Mouse (Mus musculus): ENCODE results near the gene Atxn7l3.
A peak's percentile ranks its signal among the peaks of the same experiment; 100 is the strongest.

GRCm38 (mm10) chr11:102339624-102340023 lies 43.2 kb upstream of the Atxn7l3 start:
- TF ChIP-seq CTCF (IDR thresholded peaks at IDR 0.05; ENCODE audit: low read depth) (peak; percentile 55), EP300 (IDR thresholded peaks at IDR 0.05; ENCODE audit: low read depth) (no peak)

Data from liver, postnatal 0 days (tissue).